Mouse (Mus musculus) cerebellum, adult 2 months (tissue): ENCODE results near the gene Hmcn2. TPM values are rescaled to one million over a fixed set of nuclear protein-coding genes. Genes with fewer than 3 reads are reported as not detected.

Experiments used
- DNase-seq, 2 experiments: peaks; one replicate each; pipeline ENCODE4 v3.0.0; 2021
- H3K27ac ChIP-seq: fragments of 200-500 bp; 2 replicates; pipeline ENCODE4 v1.5.1; 2012; ENCODE audit warnings: low read length, control low read depth, inconsistent platforms; ENCODE audit not compliant: insufficient read depth
- H3K27me3 ChIP-seq: fragments of 200-500 bp; 2 replicates; pipeline ENCODE4 v1.6.1; 2012; ENCODE audit warnings: inconsistent platforms, mild to moderate bottlenecking, low read length, moderate library complexity; ENCODE audit not compliant: control insufficient read depth, insufficient read depth
- H3K4me1 ChIP-seq: fragments of 200-500 bp; 2 replicates; pipeline ENCODE4 v1.6.1; 2011; ENCODE audit warnings: low read length; ENCODE audit not compliant: control insufficient read depth, insufficient read depth
- H3K4me3 ChIP-seq: fragments of 200-500 bp; replicated peaks from 2 replicates; pipeline ENCODE3; 2011; ENCODE audit warnings: mild to moderate bottlenecking, low read depth, low read length, control low read depth; ENCODE audit not compliant: insufficient read depth
- CTCF ChIP-seq: fragments of 200-500 bp; IDR thresholded peaks from 2 replicates; pipeline ENCODE4 v1.5.1; 2011; ENCODE audit warnings: low read depth, mild to moderate bottlenecking, control low read depth, low read length, moderate library complexity, borderline replicate concordance; ENCODE audit not compliant: insufficient read depth
- POLR2A ChIP-seq: fragments of 200-500 bp; IDR thresholded peaks from 2 replicates; pipeline ENCODE4 v1.6.1; 2011; ENCODE audit warnings: low read length, control low read depth, borderline replicate concordance; ENCODE audit not compliant: insufficient read depth
- WGBS: fragments of 180-500 bp; shearing (Covaris S2); methylation state at CpG from one replicate; pipeline ENCODE4 v1.1.7; 2018; 5-methylcytosine and 5-hydroxymethylcytosine counted together
- polyA plus RNA-seq: library from polyadenylated mRNA; depleted of rRNA; stranded (reverse); fragments of >200 nt; gene quantifications from 2 replicates; pipeline ENCODE4 v1.2.3, GENCODE M21; 2012

The Hmcn2 gene
- polyA plus RNA-seq, 1 experiment = 0.59 TPM

- no peak for TF ChIP-seq POLR2A
- no peak for TF ChIP-seq CTCF
- no peak overlapping the region for H3K27ac ChIP-seq
- no peaks in the 10 kb centered on the region for H3K27me3 ChIP-seq
- no peak overlapping the region for H3K4me3 ChIP-seq
- no peak for DNase-seq
- H3K4me1 ChIP-seq = peaks cover 4% of the 10 kb centered on the region
- 70% methylated on average over 4 of the region's 4 CpGs for WGBS
Measured at GRCm38 (mm10) chr2:31446456-31446855, 132.2 kb downstream of the Hmcn2 start.

GRCm38 (mm10) chr2:31447536-31447935, 133.3 kb downstream of the Hmcn2 start:
- no peak overlapping the region for H3K4me3 ChIP-seq
- TF ChIP-seq CTCF = no peak
- TF ChIP-seq POLR2A = no peak

GRCm38 (mm10) chr2:31448756-31449440, 134.7 kb downstream of the Hmcn2 start:
- 44% methylated on average over 3 of the region's 3 CpGs for WGBS
- TF ChIP-seq POLR2A = no peak
- no peak for TF ChIP-seq CTCF
- H3K27ac ChIP-seq = no peak overlapping the region
- peaks cover 4% of the 10 kb centered on the region for H3K4me1 ChIP-seq
- DNase-seq = no peak
- no peaks in the 10 kb centered on the region for H3K27me3 ChIP-seq
- H3K4me3 ChIP-seq = no peak overlapping the region

More at GRCm38 (mm10) chr2:31447536-31447935, 133.3 kb downstream of the Hmcn2 start:
- Histone ChIP-seq H3K27ac (no peak overlapping the region), H3K27me3 (no peaks in the 10 kb centered on the region), H3K4me1 (peaks cover 4% of the 10 kb centered on the region)
- no peak for DNase-seq
- WGBS = 93% methylated on average over 2 of the region's 2 CpGs

DNA sequence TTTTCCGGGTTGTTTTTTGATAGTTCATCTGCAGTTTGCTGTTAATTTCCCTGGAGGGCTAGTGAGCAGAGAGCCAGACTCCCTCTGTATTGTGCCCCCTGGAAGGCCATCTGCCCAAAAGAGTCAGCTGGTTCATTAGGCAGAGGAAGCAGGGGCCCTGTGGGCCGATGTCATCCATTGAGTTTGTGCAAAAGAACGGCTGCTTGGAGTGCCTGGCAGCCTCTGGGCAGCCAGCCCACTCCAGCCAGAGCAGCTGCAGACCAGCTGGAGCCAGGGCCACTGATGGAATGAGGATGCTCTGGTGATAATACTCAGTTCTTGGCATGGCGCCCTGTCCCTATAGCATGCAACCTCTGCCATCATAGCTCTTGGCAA, 135.2 kb downstream of the Hmcn2 start:
- Histone ChIP-seq H3K4me1 (peaks cover 4% of the 10 kb centered on the region), H3K27ac (no peak overlapping the region), H3K27me3 (no peaks in the 10 kb centered on the region), H3K4me3 (no peak overlapping the region)
- 16% methylated on average over 4 of the region's 4 CpGs for WGBS
- TF ChIP-seq POLR2A (no peak), CTCF (no peak)
- DNase-seq = peak in 1 of 2 experiments; percentile 46

- no peak for DNase-seq
- Histone ChIP-seq H3K4me1 (peaks cover 4% of the 10 kb centered on the region), H3K27ac (no peak overlapping the region), H3K27me3 (no peaks in the 10 kb centered on the region), H3K4me3 (no peak overlapping the region)
- 81% methylated on average over 4 of the region's 4 CpGs for WGBS
- TF ChIP-seq POLR2A = no peak
- TF ChIP-seq CTCF = no peak
Measured at GRCm38 (mm10) chr2:31449902-31450301, 135.7 kb downstream of the Hmcn2 start.

- Histone ChIP-seq H3K27ac (no peak overlapping the region), H3K4me1 (peaks cover 4% of the 10 kb centered on the region), H3K4me3 (no peak overlapping the region), H3K27me3 (no peaks in the 10 kb centered on the region)
- no peak for DNase-seq
- WGBS = 36% methylated on average over 3 of the region's 3 CpGs
- TF ChIP-seq POLR2A (no peak), CTCF (no peak)
Measured at GRCm38 (mm10) chr2:31450661-31451060, 136.4 kb downstream of the Hmcn2 start.

- whole genome bisulfite sequencing = 78% methylated on average over 1 of the region's 1 CpGs
Measured at GRCm38 (mm10) chr2:31451530-31451929, 137.3 kb downstream of the Hmcn2 start.

DNA sequence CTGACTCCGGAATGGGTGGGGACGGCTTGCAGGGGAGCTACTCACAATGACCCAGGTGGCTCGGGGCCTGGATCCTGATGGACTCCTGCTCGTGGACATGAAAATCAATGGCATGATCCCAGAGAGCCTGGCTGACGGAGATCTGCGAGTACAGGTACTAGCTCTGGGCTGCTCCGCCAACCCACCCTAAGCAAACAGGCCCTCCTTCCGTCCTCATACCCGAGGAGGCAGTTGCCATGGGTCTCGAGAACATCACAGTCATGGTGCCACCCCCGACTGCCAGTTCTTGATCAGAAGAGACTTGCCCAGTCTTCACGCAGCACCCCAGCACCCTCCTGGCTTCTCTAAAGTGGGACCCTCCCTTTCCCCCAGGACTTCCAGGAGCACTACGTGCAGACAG, 138.8 kb downstream of the Hmcn2 start:
- H3K27ac ChIP-seq = no peak overlapping the region
- H3K4me3 ChIP-seq = no peak overlapping the region
- no peak for DNase-seq
- 85% methylated on average over 13 of the region's 13 CpGs for WGBS
- no peaks in the 10 kb centered on the region for H3K27me3 ChIP-seq
- no peak for TF ChIP-seq POLR2A
- no peak for TF ChIP-seq CTCF
- peaks cover 4% of the 10 kb centered on the region for H3K4me1 ChIP-seq

More at GRCm38 (mm10) chr2:31451530-31451929, 137.3 kb downstream of the Hmcn2 start:
- Histone ChIP-seq H3K27me3 (no peaks in the 10 kb centered on the region), H3K4me1 (peaks cover 4% of the 10 kb centered on the region), H3K4me3 (no peak overlapping the region), H3K27ac (no peak overlapping the region)
- DNase-seq = no peak
- TF ChIP-seq POLR2A (no peak), CTCF (no peak)
